Mouse (Mus musculus): ENCODE results near the gene Usp51.

GRCm38 (mm10) chrX:153007021-153007684 is 884 bp downstream of the Usp51 start:
- TF ChIP-seq CTCF (IDR thresholded peaks at IDR 0.05; ENCODE audit: control insufficient read depth, insufficient read depth, low read length) (no peak), POLR2A (IDR thresholded peaks at IDR 0.05; ENCODE audit: borderline replicate concordance, control insufficient read depth, low read depth, low read length) (no peak)
